Mouse (Mus musculus): ENCODE measurements around the gene Hist2h4. TPM values are rescaled to one million over a fixed set of nuclear protein-coding genes. Genes with fewer than 3 reads are reported as not detected.
A peak's percentile ranks its signal among the peaks of the same experiment; 100 is the strongest.

Gene Hist2h4
- polyA plus RNA-seq (2016; fragmentation: Nextera tagmentation; extraction: Ambion mirVana): 13.6 and 17.2 TPM in 2 replicates

GRCm38 (mm10) chr3:96262979-96263550 is at the start of gene Hist2h4:
Gene Hist2h4, minus strand, starts transcription at chr3:96263311.
- peak within 1 kb of the TSS; percentile 85 for H3K9ac ChIP-seq
- no peaks in the 10 kb centered on the region for H3K27me3 ChIP-seq
- ATAC-seq (ENCODE audit: insufficient number of reproducible peaks, insufficient read depth, low FRiP score, low TSS enrichment): peak; percentile 81
- peak within 1 kb of the TSS; percentile 88 for H3K4me2 ChIP-seq (replicated peaks)
- WGBS: under 1% methylated on average over 38 of the region's 40 CpGs
- no peaks in the 10 kb centered on the region for H3K36me3 ChIP-seq
- peak within 1 kb of the TSS; percentile 58 for H3K4me3 ChIP-seq
- H3K27ac ChIP-seq: peak within 1 kb of the TSS; percentile 99
- H3K9me3 ChIP-seq: no peaks in the 10 kb centered on the region
- H3K4me1 ChIP-seq: peaks cover 24% of the 10 kb centered on the region

- H3K9ac ChIP-seq: no peak overlapping the region
- H3K4me1 ChIP-seq: no peaks in the 10 kb centered on the region
- no peak for ATAC-seq (ENCODE audit: insufficient number of reproducible peaks, insufficient read depth, low FRiP score, low TSS enrichment)
- 64% methylated on average over 8 of the region's 8 CpGs for WGBS
- no peak overlapping the region for H3K27ac ChIP-seq
- H3K27me3 ChIP-seq: no peaks in the 10 kb centered on the region
- H3K4me3 ChIP-seq: no peak overlapping the region
- H3K9me3 ChIP-seq: no peaks in the 10 kb centered on the region
- H3K36me3 ChIP-seq: no peaks in the 10 kb centered on the region
- H3K4me2 ChIP-seq (replicated peaks): no peak overlapping the region
These were observed 49.4 kb upstream of the Hist2h4 start for GRCm38 (mm10) chr3:96312341-96313098.

GRCm38 (mm10) chr3:96309441-96309840 is 46.3 kb upstream of the Hist2h4 start:
- Histone ChIP-seq H3K27me3 (no peaks in the 10 kb centered on the region), H3K27ac (no peak overlapping the region), H3K4me3 (no peak overlapping the region), H3K9ac (no peak overlapping the region), H3K4me2 (replicated peaks) (no peak overlapping the region), H3K9me3 (no peaks in the 10 kb centered on the region), H3K4me1 (no peaks in the 10 kb centered on the region), H3K36me3 (no peaks in the 10 kb centered on the region)
- 56% methylated on average over 3 of the region's 3 CpGs for WGBS
- ATAC-seq (ENCODE audit: insufficient number of reproducible peaks, insufficient read depth, low FRiP score, low TSS enrichment): no peak

- H3K4me1 ChIP-seq: no peaks in the 10 kb centered on the region
- H3K36me3 ChIP-seq: no peaks in the 10 kb centered on the region
- H3K4me2 ChIP-seq (replicated peaks): no peak overlapping the region
- H3K4me3 ChIP-seq: no peak overlapping the region
- no peak for ATAC-seq (ENCODE audit: insufficient number of reproducible peaks, insufficient read depth, low FRiP score, low TSS enrichment)
- H3K27me3 ChIP-seq: no peaks in the 10 kb centered on the region
- no peaks in the 10 kb centered on the region for H3K9me3 ChIP-seq
- H3K27ac ChIP-seq: no peak overlapping the region
- H3K9ac ChIP-seq: no peak overlapping the region
- 76% methylated on average over 9 of the region's 9 CpGs for WGBS
These were observed 43.4 kb upstream of the Hist2h4 start for GRCm38 (mm10) chr3:96306506-96306905.

GRCm38 (mm10) chr3:96302076-96302475 is 39.0 kb upstream of the Hist2h4 start:
- Histone ChIP-seq H3K4me3 (no peak overlapping the region), H3K4me2 (replicated peaks) (no peak overlapping the region), H3K27me3 (no peaks in the 10 kb centered on the region), H3K4me1 (no peaks in the 10 kb centered on the region), H3K36me3 (no peaks in the 10 kb centered on the region), H3K27ac (no peak overlapping the region), H3K9ac (no peak overlapping the region), H3K9me3 (no peaks in the 10 kb centered on the region)
- WGBS: 81% methylated on average over 5 of the region's 5 CpGs
- no peak for ATAC-seq (ENCODE audit: insufficient number of reproducible peaks, insufficient read depth, low FRiP score, low TSS enrichment)

- 74% methylated on average over 26 of the region's 26 CpGs for WGBS
- ATAC-seq (ENCODE audit: insufficient number of reproducible peaks, insufficient read depth, low FRiP score, low TSS enrichment): no peak
- Histone ChIP-seq H3K27me3 (no peaks in the 10 kb centered on the region), H3K4me2 (replicated peaks) (peak overlapping the region; percentile 5), H3K36me3 (no peaks in the 10 kb centered on the region), H3K9ac (no peak overlapping the region), H3K4me3 (peak overlapping the region; percentile 3; the same call in 1 of the 2 replicates), H3K4me1 (no peaks in the 10 kb centered on the region), H3K9me3 (no peaks in the 10 kb centered on the region; the same call in 1 of the 2 replicates), H3K27ac (no peak overlapping the region)
These were observed 37.8 kb upstream of the Hist2h4 start for GRCm38 (mm10) chr3:96300706-96301529.

GRCm38 (mm10) chr3:96299562-96299961 is 36.5 kb upstream of the Hist2h4 start:
- H3K4me1 ChIP-seq: no peaks in the 10 kb centered on the region
- H3K27me3 ChIP-seq: no peaks in the 10 kb centered on the region
- H3K9ac ChIP-seq: no peak overlapping the region
- no peaks in the 10 kb centered on the region; the same call in 1 of the 2 replicates for H3K9me3 ChIP-seq
- no peaks in the 10 kb centered on the region for H3K36me3 ChIP-seq
- no peak overlapping the region for H3K4me3 ChIP-seq
- WGBS: 99% methylated on average over 2 of the region's 2 CpGs
- no peak for ATAC-seq (ENCODE audit: insufficient number of reproducible peaks, insufficient read depth, low FRiP score, low TSS enrichment)
- H3K27ac ChIP-seq: no peak overlapping the region
- H3K4me2 ChIP-seq (replicated peaks): no peak overlapping the region

- ATAC-seq (ENCODE audit: insufficient number of reproducible peaks, insufficient read depth, low FRiP score, low TSS enrichment): no peak
- 87% methylated on average over 4 of the region's 4 CpGs for WGBS
- H3K36me3 ChIP-seq: no peaks in the 10 kb centered on the region
- H3K4me2 ChIP-seq (replicated peaks): no peak overlapping the region
- no peak overlapping the region for H3K27ac ChIP-seq
- H3K27me3 ChIP-seq: no peaks in the 10 kb centered on the region
- H3K4me3 ChIP-seq: no peak overlapping the region
- H3K9me3 ChIP-seq: no peaks in the 10 kb centered on the region; the same call in 1 of the 2 replicates
- no peak overlapping the region for H3K9ac ChIP-seq
- no peaks in the 10 kb centered on the region for H3K4me1 ChIP-seq
These were observed 35.2 kb upstream of the Hist2h4 start for GRCm38 (mm10) chr3:96298360-96298759.

GRCm38 (mm10) chr3:96293787-96294186 is 30.7 kb upstream of the Hist2h4 start, which contains the start of gene Fcgr1:
Gene Fcgr1, minus strand, starts transcription at chr3:96293969.
- H3K9me3 ChIP-seq: no peaks in the 10 kb centered on the region; the same call in 1 of the 2 replicates
- no peak within 1 kb of the TSS for H3K4me2 ChIP-seq (replicated peaks)
- H3K4me1 ChIP-seq: no peaks in the 10 kb centered on the region
- H3K9ac ChIP-seq: no peak within 1 kb of the TSS
- H3K27ac ChIP-seq: no peak within 1 kb of the TSS
- no peaks in the 10 kb centered on the region for H3K36me3 ChIP-seq
- 87% methylated on average over 4 of the region's 4 CpGs for WGBS
- H3K4me3 ChIP-seq: no peak within 1 kb of the TSS
- no peak for ATAC-seq (ENCODE audit: insufficient number of reproducible peaks, insufficient read depth, low FRiP score, low TSS enrichment)
- no peaks in the 10 kb centered on the region for H3K27me3 ChIP-seq

GRCm38 (mm10) chr3:96293368-96293767 is 30.3 kb upstream of the Hist2h4 start:
- WGBS: 32% methylated on average over 5 of the region's 5 CpGs
- Histone ChIP-seq H3K27ac (no peak overlapping the region), H3K36me3 (no peaks in the 10 kb centered on the region), H3K4me2 (replicated peaks) (no peak overlapping the region), H3K9me3 (no peaks in the 10 kb centered on the region; the same call in 1 of the 2 replicates), H3K4me1 (no peaks in the 10 kb centered on the region), H3K27me3 (no peaks in the 10 kb centered on the region), H3K9ac (no peak overlapping the region), H3K4me3 (no peak overlapping the region)
- no peak for ATAC-seq (ENCODE audit: insufficient number of reproducible peaks, insufficient read depth, low FRiP score, low TSS enrichment)

GRCm38 (mm10) chr3:96292641-96293040 is 29.5 kb upstream of the Hist2h4 start:
- no peak for ATAC-seq (ENCODE audit: insufficient number of reproducible peaks, insufficient read depth, low FRiP score, low TSS enrichment)
- Histone ChIP-seq H3K9ac (no peak overlapping the region), H3K4me1 (no peaks in the 10 kb centered on the region), H3K27ac (no peak overlapping the region), H3K27me3 (no peaks in the 10 kb centered on the region), H3K4me2 (replicated peaks) (no peak overlapping the region), H3K36me3 (no peaks in the 10 kb centered on the region), H3K9me3 (no peaks in the 10 kb centered on the region; the same call in 1 of the 2 replicates), H3K4me3 (no peak overlapping the region)
- 51% methylated on average over 6 of the region's 6 CpGs for WGBS

Measured in embryonic facial prominence, embryonic 12.5 days (tissue).